Mouse (Mus musculus) thymus, adult 2 months (tissue): ENCODE data around the gene Maml3. TPM values are rescaled to one million over a fixed set of nuclear protein-coding genes. Genes with fewer than 3 reads are reported as not detected.

ENCODE experiments used
- DNase-seq: peaks from one replicate; pipeline ENCODE4 v3.0.0; 2021
- H3K27ac ChIP-seq: fragments of 200-500 bp; 2 replicates; pipeline ENCODE4 v1.5.1; 2012; ENCODE audit warnings: low read length, control low read depth; ENCODE audit not compliant: control insufficient read depth, insufficient read depth
- H3K27me3 ChIP-seq: fragments of 200-500 bp; 2 replicates; pipeline ENCODE4 v1.6.1; 2012; ENCODE audit warnings: mild to moderate bottlenecking, low read length, moderate library complexity, mixed read lengths; ENCODE audit not compliant: control insufficient read depth, insufficient read depth
- H3K36me3 ChIP-seq: fragments of 200-500 bp; 2 replicates; pipeline ENCODE4 v1.6.1; 2012; ENCODE audit warnings: mild to moderate bottlenecking, low read length, moderate library complexity; ENCODE audit not compliant: control insufficient read depth, insufficient read depth
- H3K4me1 ChIP-seq: fragments of 200-500 bp; replicated peaks from 2 replicates; pipeline ENCODE4 v1.6.1; 2012; ENCODE audit warnings: low read length; ENCODE audit not compliant: control insufficient read depth, insufficient read depth
- H3K4me3 ChIP-seq: fragments of 200-500 bp; 2 replicates; pipeline ENCODE4 v1.5.1; 2012; ENCODE audit warnings: mild to moderate bottlenecking, low read length, control low read depth, moderate library complexity; ENCODE audit not compliant: control insufficient read depth, insufficient read depth
- CTCF ChIP-seq: fragments of 200-500 bp; IDR thresholded peaks from 2 replicates; pipeline ENCODE4 v1.5.1; 2012; ENCODE audit warnings: mild to moderate bottlenecking, control low read depth, low read length, moderate library complexity, borderline replicate concordance; ENCODE audit not compliant: control insufficient read depth, poor library complexity, insufficient read depth; ENCODE audit errors: extremely low read depth
- POLR2A ChIP-seq: fragments of 200-500 bp; IDR thresholded peaks from 2 replicates; pipeline ENCODE4 v1.6.1; 2012; ENCODE audit warnings: mild to moderate bottlenecking, low read length, control low read depth, moderate library complexity; ENCODE audit not compliant: control insufficient read depth, poor library complexity, insufficient read depth; ENCODE audit errors: extremely low read depth
- WGBS: fragments of 180-500 bp; shearing (Covaris S2); methylation state at CpG from one replicate; pipeline ENCODE4 v1.1.7; 2018; 5-methylcytosine and 5-hydroxymethylcytosine counted together
- polyA plus RNA-seq: library from polyadenylated mRNA; depleted of rRNA; stranded (reverse); fragments of >200 nt; gene quantifications from 2 replicates; pipeline ENCODE4 v1.2.3, GENCODE M21; 2012

Gene Maml3
- polyA plus RNA-seq, 1 experiment, result 3.5 TPM

DNA sequence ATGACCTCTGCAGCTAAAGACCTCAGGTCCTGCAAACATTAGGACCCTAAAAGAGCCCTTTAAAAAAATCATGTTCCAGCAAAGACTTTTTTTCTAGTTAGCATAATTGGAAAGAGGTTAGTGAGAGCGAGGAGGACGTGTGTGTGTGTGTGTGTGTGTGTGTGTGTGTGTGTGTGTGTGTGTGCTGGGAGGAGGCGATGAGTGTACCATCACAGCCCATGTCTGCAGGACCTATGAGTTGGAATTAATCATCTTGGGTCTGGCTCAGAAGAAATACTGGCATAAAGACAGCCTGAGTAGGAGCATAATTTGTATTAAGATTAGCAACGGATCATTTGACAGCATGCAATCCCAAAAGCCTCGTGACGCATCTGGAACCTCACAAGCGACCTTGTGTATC is 251.3 kb downstream of the Maml3 start:
- Histone ChIP-seq H3K36me3 (no peaks in the 10 kb centered on the region), H3K27ac (no peak overlapping the region), H3K27me3 (no peaks in the 10 kb centered on the region), H3K4me1 (no peaks in the 10 kb centered on the region), H3K4me3 (no peak overlapping the region)
- no peak for TF ChIP-seq CTCF
- no peak for TF ChIP-seq POLR2A
- whole genome bisulfite sequencing, result 97% methylated on average over 7 of the region's 7 CpGs
- DNase-seq, result no peak

DNA sequence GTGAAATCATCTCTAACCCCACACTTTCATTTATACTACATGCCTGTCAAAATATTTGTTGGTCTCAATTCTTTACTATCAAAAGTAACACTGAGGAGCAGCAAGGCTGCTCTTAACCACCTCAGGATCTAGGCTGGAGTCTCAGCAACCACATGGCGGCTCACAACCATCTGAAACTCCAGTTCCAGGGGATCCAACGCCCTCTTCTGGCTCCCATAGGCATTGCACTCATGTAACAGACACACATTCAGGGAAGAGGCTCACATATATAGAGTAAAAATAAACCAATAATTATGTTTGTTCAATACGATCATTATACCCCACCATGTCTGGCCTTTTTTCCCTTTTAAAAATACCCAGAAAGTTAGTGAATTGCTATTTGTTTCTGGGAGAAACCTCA is 252.2 kb downstream of the Maml3 start:
- no peaks in the 10 kb centered on the region for H3K27me3 ChIP-seq
- H3K4me3 ChIP-seq, result no peak overlapping the region
- no peak for DNase-seq
- WGBS, result 82% methylated on average over 3 of the region's 3 CpGs
- H3K27ac ChIP-seq, result no peak overlapping the region
- H3K4me1 ChIP-seq, result no peaks in the 10 kb centered on the region
- TF ChIP-seq POLR2A (no peak), CTCF (no peak)
- no peaks in the 10 kb centered on the region for H3K36me3 ChIP-seq

DNA sequence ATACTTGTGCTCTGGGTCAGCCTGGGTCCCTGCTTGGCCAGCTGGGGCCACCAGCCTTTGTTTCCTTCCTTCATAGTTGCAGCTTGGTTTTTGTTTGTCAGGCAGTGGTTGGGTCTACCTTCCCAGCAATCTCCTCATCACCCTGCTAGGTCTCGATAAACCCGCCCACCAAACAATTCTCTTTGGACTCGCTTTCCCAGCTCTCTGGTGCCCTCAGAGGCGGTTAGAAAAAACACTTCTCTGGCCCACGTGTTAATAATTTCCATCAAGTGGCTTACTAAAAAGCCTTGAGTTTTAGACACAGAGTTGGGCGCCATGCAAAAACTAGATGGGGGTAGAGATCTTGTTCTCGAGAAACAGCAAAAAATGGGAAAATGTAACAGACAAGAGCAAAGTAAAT is 253.3 kb downstream of the Maml3 start:
- Histone ChIP-seq H3K36me3 (no peaks in the 10 kb centered on the region), H3K4me1 (no peaks in the 10 kb centered on the region), H3K27ac (no peak overlapping the region), H3K27me3 (no peaks in the 10 kb centered on the region), H3K4me3 (no peak overlapping the region)
- DNase-seq, result no peak
- TF ChIP-seq CTCF (no peak), POLR2A (no peak)
- WGBS, result 91% methylated on average over 7 of the region's 7 CpGs

DNA sequence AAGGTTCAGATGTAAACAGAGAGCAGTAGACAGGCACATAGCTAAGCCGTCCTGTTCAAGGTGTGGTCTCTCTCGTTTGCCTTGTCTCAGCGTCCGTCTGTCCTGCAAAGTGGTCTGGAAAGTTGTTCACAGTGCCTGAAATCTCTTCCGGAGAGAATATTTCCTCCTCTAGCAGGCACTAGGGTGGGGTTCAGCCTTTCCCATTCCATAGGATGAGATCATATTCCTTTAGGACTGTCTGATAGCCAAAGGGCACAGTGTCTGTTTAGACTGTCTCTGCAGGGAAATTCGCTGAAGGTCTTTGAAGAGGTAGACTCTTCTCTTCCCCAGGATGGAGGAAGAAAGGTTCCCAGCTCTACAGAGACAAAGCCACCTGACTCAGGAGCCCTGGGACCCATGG is 255.4 kb downstream of the Maml3 start:
- Histone ChIP-seq H3K36me3 (no peaks in the 10 kb centered on the region), H3K27ac (no peak overlapping the region), H3K4me1 (no peaks in the 10 kb centered on the region), H3K27me3 (no peaks in the 10 kb centered on the region), H3K4me3 (no peak overlapping the region)
- WGBS, result 93% methylated on average over 6 of the region's 6 CpGs
- no peak for TF ChIP-seq POLR2A
- TF ChIP-seq CTCF, result no peak
- DNase-seq, result no peak

DNA sequence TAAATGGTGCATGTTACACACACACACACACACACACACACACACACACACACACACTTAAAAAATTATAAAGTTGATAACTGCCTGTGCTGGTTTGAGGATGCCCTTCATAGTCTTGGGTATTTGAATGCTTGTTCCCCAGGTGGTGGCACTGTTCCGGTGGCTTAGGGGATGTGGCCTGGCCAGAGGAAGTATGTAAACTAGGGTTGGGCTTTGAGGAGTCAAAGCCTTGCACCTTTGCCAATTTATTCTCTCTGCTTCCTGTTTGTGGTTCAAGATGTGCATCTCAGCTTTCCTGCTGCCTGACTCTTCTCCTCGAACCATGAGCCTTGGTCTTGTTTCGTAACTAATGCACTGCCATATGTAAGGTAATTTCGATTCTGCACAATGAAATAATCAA is 257.6 kb downstream of the Maml3 start:
- WGBS, result 42% methylated on average over 4 of the region's 4 CpGs
- Histone ChIP-seq H3K27me3 (no peaks in the 10 kb centered on the region), H3K4me3 (no peak overlapping the region), H3K27ac (no peak overlapping the region), H3K36me3 (no peaks in the 10 kb centered on the region), H3K4me1 (no peaks in the 10 kb centered on the region)
- TF ChIP-seq CTCF (no peak), POLR2A (no peak)
- peak; percentile 18 for DNase-seq

DNA sequence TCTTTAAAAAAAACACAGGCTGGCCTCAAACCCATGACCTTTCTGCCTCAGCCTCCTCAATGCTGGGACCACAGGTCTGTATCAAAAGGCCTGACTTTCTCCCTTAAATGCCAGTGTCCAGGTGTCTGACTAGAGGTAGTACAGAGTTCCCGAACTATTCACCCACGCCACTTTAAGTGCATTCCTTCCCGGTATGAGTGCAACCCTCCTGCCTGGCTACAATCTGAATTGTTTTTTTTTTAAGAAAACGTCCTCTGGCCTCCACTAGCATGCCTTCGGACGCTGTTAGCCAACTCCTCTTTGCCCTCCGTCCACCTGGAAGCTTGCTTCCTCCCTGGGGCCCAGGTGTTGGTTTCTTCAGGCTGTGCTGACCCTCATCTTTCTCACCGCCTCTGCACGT is 260.6 kb downstream of the Maml3 start:
- Histone ChIP-seq H3K36me3 (no peaks in the 10 kb centered on the region), H3K27me3 (no peaks in the 10 kb centered on the region), H3K4me1 (no peaks in the 10 kb centered on the region), H3K4me3 (no peak overlapping the region), H3K27ac (no peak overlapping the region)
- DNase-seq, result no peak
- TF ChIP-seq POLR2A (no peak), CTCF (no peak)
- WGBS, result 88% methylated on average over 9 of the region's 9 CpGs

DNA sequence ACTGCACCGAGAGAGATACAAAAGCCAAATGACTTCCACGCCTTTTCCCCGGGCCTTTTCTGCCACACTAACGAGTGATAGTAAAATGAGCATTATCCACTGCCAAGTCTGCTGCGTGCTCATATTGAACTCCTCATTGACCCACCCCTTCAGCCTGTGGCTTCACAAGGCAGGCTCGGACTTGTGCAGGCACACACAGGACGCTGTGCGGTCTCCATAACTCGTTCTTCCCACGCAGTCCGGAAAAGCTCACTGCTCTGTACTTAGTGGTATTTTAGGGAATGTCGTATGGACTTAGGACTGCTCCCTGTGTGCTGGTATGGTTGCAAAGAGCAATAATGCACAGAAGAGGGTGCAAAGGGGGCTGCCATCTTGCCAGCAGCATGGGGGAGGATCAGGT is 262.7 kb downstream of the Maml3 start:
- H3K27ac ChIP-seq, result no peak overlapping the region
- DNase-seq, result no peak
- H3K4me3 ChIP-seq, result no peak overlapping the region
- TF ChIP-seq CTCF (no peak), POLR2A (no peak)
- no peaks in the 10 kb centered on the region for H3K4me1 ChIP-seq
- no peaks in the 10 kb centered on the region for H3K36me3 ChIP-seq
- 93% methylated on average over 12 of the region's 12 CpGs for WGBS
- no peaks in the 10 kb centered on the region for H3K27me3 ChIP-seq

DNA sequence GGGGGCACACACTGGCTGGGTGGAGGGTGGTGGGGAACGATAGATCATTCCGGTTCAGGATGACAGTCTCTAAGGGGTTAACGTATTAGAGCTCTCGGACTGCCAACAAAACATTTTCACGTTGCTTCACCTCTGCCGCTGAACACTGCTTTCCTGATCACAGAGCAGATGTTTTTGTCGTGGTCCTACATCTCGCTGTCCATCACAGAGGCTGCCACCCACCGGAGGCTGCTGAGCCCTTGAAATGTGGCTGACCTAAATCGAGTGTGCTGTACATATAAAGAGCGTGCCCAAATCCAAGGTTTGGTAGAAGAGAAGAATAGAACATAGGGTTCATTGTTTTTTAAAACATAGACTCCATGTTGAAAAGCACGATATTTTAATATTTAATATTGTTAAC is 263.3 kb downstream of the Maml3 start:
- Histone ChIP-seq H3K4me3 (no peak overlapping the region), H3K36me3 (no peaks in the 10 kb centered on the region), H3K27me3 (no peaks in the 10 kb centered on the region), H3K27ac (no peak overlapping the region), H3K4me1 (no peaks in the 10 kb centered on the region)
- TF ChIP-seq POLR2A (no peak), CTCF (no peak)
- DNase-seq, result no peak
- 96% methylated on average over 12 of the region's 12 CpGs for WGBS
